Mouse (Mus musculus) liver, embryonic 14.5 days (tissue): Measurements from ENCODE around the gene Myl10.

Experiments used
- CTCF ChIP-seq: IDR thresholded peaks from 2 replicates; pipeline ENCODE4 v1.5.1; 2016; ENCODE audit warnings: antibody characterized with exemption, low read depth, control low read depth
- EP300 ChIP-seq: IDR thresholded peaks from 2 replicates; pipeline ENCODE4 v1.6.1; 2016; ENCODE audit warnings: antibody characterized with exemption, low read depth

- TF ChIP-seq CTCF (no peak), EP300 (no peak)
Measured at GRCm38 (mm10) chr5:136687561-136687960, 5.4 kb upstream of the Myl10 start.
